Mouse (Mus musculus): ENCODE measurements around the gene BC052040. TPM values are rescaled to one million over a fixed set of nuclear protein-coding genes. Genes with fewer than 3 reads are reported as not detected.

The BC052040 gene
- polyA plus RNA-seq, 1 experiment, result 3.8 TPM

DNA sequence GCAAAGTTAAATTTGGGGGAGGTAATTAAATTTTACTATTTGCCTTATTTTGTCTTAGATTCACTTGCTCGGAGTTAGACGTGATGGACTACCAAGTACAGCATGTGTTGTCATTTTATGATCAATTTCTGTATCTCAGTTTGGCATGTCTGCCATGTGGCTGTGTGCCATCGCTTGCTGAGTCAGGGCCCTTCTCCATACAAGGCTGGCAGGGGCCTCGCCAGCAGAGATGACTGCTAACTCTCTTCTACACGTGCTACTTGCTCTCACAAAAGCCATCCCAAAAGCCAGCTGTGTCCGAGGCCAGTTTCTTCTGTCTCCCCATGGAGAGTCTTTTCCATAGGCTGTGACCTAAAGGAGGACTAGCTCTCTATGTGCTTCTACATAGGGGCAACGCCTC lies 160.5 kb downstream of the BC052040 start:
- Histone ChIP-seq H3K27me3 (ENCODE audit: control insufficient read depth, insufficient read depth, low read length) (no peaks in the 10 kb centered on the region), H3K27ac (ENCODE audit: control insufficient read depth, insufficient read depth, low read length) (no peak overlapping the region), H3K4me3 (ENCODE audit: control insufficient read depth, insufficient read depth, low read length) (no peak overlapping the region), H3K4me1 (replicated peaks; ENCODE audit: control insufficient read depth, insufficient read depth, low read length) (no peaks in the 10 kb centered on the region), H3K36me3 (ENCODE audit: control insufficient read depth, insufficient read depth, low read length) (no peaks in the 10 kb centered on the region)
- no peak for DNase-seq
- no peak for TF ChIP-seq POLR2A (IDR thresholded peaks at IDR 0.05; ENCODE audit: control insufficient read depth, extremely low read depth, insufficient read depth, low read length, poor library complexity)
- no peak for TF ChIP-seq CTCF (IDR thresholded peaks at IDR 0.05; ENCODE audit: borderline replicate concordance, control insufficient read depth, extremely low read depth, insufficient read depth, low read length, poor library complexity)
- WGBS, result 95% methylated on average over 7 of the region's 7 CpGs

DNA sequence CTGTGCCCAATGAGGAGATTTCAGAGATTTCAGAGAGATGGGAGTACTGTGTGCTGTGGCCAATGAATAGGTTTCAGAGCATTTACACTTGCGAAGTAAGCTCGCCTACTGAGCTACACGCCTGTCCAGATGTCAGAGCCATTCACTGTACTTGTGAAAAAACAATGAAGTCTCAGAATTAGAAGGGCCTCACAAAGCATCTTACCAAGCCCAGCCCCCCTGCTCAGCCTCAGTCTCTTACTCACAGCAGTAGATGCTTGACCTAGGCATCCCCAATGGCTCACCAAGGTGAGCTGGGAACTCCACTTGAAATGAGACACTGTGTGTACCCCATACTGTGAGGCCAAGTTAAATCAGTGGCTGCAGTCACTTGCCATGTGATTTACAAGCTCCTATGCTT lies 166.1 kb downstream of the BC052040 start:
- WGBS, result 99% methylated on average over 3 of the region's 3 CpGs

DNA sequence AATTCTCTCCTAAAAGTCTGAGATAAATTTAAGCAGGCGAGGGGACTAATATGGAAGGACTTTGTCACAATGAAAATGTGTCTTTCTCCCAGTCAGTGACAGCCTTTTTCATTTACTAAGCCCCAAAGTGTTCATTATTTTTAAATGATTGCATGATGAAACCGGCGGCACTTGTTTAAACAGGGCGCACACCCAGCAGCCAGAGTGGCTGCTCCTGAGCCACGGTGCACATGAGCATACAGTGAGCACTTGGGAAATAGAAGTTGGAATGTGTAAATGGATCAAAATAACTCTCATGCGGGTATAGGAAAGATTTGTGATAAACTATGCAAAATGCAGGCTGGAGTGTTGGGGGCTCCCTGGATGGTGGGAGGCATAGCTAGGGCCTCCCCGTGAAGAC lies 169.7 kb downstream of the BC052040 start:
- no peak overlapping the region for H3K27ac ChIP-seq (ENCODE audit: control insufficient read depth, insufficient read depth, low read length)
- H3K36me3 ChIP-seq (ENCODE audit: control insufficient read depth, insufficient read depth, low read length), result no peaks in the 10 kb centered on the region
- no peaks in the 10 kb centered on the region for H3K27me3 ChIP-seq (ENCODE audit: control insufficient read depth, insufficient read depth, low read length)
- H3K4me3 ChIP-seq (ENCODE audit: control insufficient read depth, insufficient read depth, low read length), result no peak overlapping the region
- WGBS, result 96% methylated on average over 7 of the region's 7 CpGs
- TF ChIP-seq POLR2A (IDR thresholded peaks at IDR 0.05; ENCODE audit: control insufficient read depth, extremely low read depth, insufficient read depth, low read length, poor library complexity), result no peak
- TF ChIP-seq CTCF (IDR thresholded peaks at IDR 0.05; ENCODE audit: borderline replicate concordance, control insufficient read depth, extremely low read depth, insufficient read depth, low read length, poor library complexity), result no peak
- H3K4me1 ChIP-seq (replicated peaks; ENCODE audit: control insufficient read depth, insufficient read depth, low read length), result no peaks in the 10 kb centered on the region
- no peak for DNase-seq

More for the DNA sequence above, 166.1 kb downstream of the BC052040 start:
- TF ChIP-seq POLR2A (IDR thresholded peaks at IDR 0.05; ENCODE audit: control insufficient read depth, extremely low read depth, insufficient read depth, low read length, poor library complexity), result no peak
- no peak for TF ChIP-seq CTCF (IDR thresholded peaks at IDR 0.05; ENCODE audit: borderline replicate concordance, control insufficient read depth, extremely low read depth, insufficient read depth, low read length, poor library complexity)
- DNase-seq, result no peak
- Histone ChIP-seq H3K27me3 (ENCODE audit: control insufficient read depth, insufficient read depth, low read length) (no peaks in the 10 kb centered on the region), H3K4me3 (ENCODE audit: control insufficient read depth, insufficient read depth, low read length) (no peak overlapping the region), H3K36me3 (ENCODE audit: control insufficient read depth, insufficient read depth, low read length) (no peaks in the 10 kb centered on the region), H3K4me1 (replicated peaks; ENCODE audit: control insufficient read depth, insufficient read depth, low read length) (no peaks in the 10 kb centered on the region), H3K27ac (ENCODE audit: control insufficient read depth, insufficient read depth, low read length) (no peak overlapping the region)

DNA sequence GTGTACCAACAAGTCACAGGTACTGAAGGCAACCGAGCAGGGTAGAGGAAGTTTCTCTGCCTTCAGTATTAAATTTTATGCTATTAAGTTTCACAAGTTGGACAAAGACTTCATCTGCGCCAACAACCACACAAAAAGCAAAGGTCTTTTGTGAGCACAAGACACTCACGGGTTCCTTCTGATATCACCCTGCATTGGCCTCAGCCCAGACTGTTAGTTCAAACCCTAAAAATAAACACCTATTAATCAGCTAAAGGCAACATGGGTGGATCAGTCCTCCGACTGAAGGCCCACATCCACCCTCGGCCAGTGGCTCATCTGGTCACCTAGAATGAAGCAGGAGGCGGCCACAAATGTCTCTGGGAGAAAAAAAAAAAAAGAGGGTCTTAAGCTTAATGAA lies 176.2 kb downstream of the BC052040 start:
- 89% methylated on average over 6 of the region's 6 CpGs for WGBS
- H3K27ac ChIP-seq (ENCODE audit: control insufficient read depth, insufficient read depth, low read length), result no peak overlapping the region
- DNase-seq, result no peak

DNA sequence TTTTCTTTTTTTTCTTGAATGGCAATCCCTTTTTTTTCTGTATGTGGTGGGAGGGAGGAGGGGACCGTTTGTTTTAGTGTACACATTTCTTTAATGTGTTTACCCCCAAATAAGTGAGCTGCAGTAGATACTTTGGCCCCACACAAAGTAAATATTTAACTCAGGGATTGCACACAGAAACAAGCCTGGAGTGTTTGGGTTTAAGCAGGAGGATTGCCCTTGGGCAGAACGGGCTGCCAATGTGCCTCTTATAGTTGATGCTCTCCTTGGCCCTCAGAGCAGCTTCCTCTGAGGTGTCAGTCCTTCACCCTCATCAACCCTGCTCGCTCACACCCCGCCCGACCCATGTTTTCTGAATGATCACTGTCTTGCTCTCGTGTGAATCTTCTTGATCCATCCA lies 177.0 kb downstream of the BC052040 start:
- no peak overlapping the region for H3K4me3 ChIP-seq (ENCODE audit: control insufficient read depth, insufficient read depth, low read length)
- no peak for TF ChIP-seq POLR2A (IDR thresholded peaks at IDR 0.05; ENCODE audit: control insufficient read depth, extremely low read depth, insufficient read depth, low read length, poor library complexity)
- TF ChIP-seq CTCF (IDR thresholded peaks at IDR 0.05; ENCODE audit: borderline replicate concordance, control insufficient read depth, extremely low read depth, insufficient read depth, low read length, poor library complexity), result no peak
- no peaks in the 10 kb centered on the region for H3K36me3 ChIP-seq (ENCODE audit: control insufficient read depth, insufficient read depth, low read length)
- no peak overlapping the region for H3K27ac ChIP-seq (ENCODE audit: control insufficient read depth, insufficient read depth, low read length)
- WGBS, result 89% methylated on average over 6 of the region's 6 CpGs
- H3K27me3 ChIP-seq (ENCODE audit: control insufficient read depth, insufficient read depth, low read length), result no peaks in the 10 kb centered on the region
- no peak for DNase-seq
- no peaks in the 10 kb centered on the region for H3K4me1 ChIP-seq (replicated peaks; ENCODE audit: control insufficient read depth, insufficient read depth, low read length)

More for the DNA sequence above, 176.2 kb downstream of the BC052040 start:
- Histone ChIP-seq H3K4me3 (ENCODE audit: control insufficient read depth, insufficient read depth, low read length) (no peak overlapping the region), H3K4me1 (replicated peaks; ENCODE audit: control insufficient read depth, insufficient read depth, low read length) (no peaks in the 10 kb centered on the region), H3K36me3 (ENCODE audit: control insufficient read depth, insufficient read depth, low read length) (no peaks in the 10 kb centered on the region), H3K27me3 (ENCODE audit: control insufficient read depth, insufficient read depth, low read length) (no peaks in the 10 kb centered on the region)
- TF ChIP-seq CTCF (IDR thresholded peaks at IDR 0.05; ENCODE audit: borderline replicate concordance, control insufficient read depth, extremely low read depth, insufficient read depth, low read length, poor library complexity) (no peak), POLR2A (IDR thresholded peaks at IDR 0.05; ENCODE audit: control insufficient read depth, extremely low read depth, insufficient read depth, low read length, poor library complexity) (no peak)

DNA sequence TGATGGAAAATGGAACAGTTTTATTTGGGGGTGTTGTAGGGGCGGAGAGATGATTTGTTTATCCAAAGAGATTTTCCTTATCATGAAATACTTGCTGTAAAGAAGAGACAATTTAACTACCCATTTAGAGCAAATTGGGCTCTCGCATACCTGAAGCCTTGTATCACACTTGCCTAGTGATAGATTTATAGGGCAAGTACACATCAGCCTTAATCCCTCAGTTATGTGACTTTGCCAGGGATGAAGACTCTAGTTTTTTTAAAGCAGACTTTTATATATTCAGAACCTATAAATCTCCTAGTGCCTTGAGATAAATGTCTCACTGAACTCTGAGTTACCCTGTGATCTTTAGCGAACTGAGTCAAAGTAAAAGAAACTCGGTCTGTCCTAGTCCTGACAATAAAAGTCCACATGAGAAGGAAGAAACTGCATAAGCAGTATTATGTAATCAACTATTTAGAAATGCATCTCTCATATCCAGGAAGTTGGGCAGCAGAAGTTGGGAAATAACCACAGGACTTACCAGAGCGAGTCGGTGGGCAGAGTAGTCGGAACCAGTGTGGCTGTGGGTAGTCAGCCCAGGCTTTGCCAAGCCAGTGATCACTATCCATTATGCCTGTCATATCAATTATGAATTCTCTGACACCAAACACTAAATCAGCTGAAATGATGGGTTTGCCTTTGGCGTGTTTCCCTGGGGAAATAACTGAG lies 183.2 kb downstream of the BC052040 start:
- TF ChIP-seq POLR2A (IDR thresholded peaks at IDR 0.05; ENCODE audit: control insufficient read depth, extremely low read depth, insufficient read depth, low read length, poor library complexity) (no peak), CTCF (IDR thresholded peaks at IDR 0.05; ENCODE audit: borderline replicate concordance, control insufficient read depth, extremely low read depth, insufficient read depth, low read length, poor library complexity) (no peak)
- no peak for DNase-seq
- Histone ChIP-seq H3K4me3 (ENCODE audit: control insufficient read depth, insufficient read depth, low read length) (no peak overlapping the region), H3K27ac (ENCODE audit: control insufficient read depth, insufficient read depth, low read length) (no peak overlapping the region), H3K4me1 (replicated peaks; ENCODE audit: control insufficient read depth, insufficient read depth, low read length) (no peaks in the 10 kb centered on the region), H3K36me3 (ENCODE audit: control insufficient read depth, insufficient read depth, low read length) (no peaks in the 10 kb centered on the region), H3K27me3 (ENCODE audit: control insufficient read depth, insufficient read depth, low read length) (no peaks in the 10 kb centered on the region)
- WGBS, result 89% methylated on average over 8 of the region's 8 CpGs
